Mouse (Mus musculus) splenic B cell, adult 2 months (primary cell): ENCODE results near the gene Gm2832.
"Not testable (repeated sequence)": the region's sequence is repeated elsewhere in the genome, so short reads cannot be mapped to it uniquely, and the experiment has no call there.

Source experiments
- DNase-seq: peaks from one replicate; pipeline ENCODE4 v3.0.0-alpha.2; 2011; ENCODE audit warnings: low read depth, low spot score
- H3K27me3 ChIP-seq: 2 replicates; pipeline ENCODE4 v1.6.1; 2012; ENCODE audit warnings: mild to moderate bottlenecking, low read length, moderate library complexity, mixed read lengths; ENCODE audit not compliant: control insufficient read depth, poor library complexity, insufficient read depth, severe bottlenecking
- H3K36me3 ChIP-seq: 2 replicates; pipeline ENCODE4 v1.6.1; 2012; ENCODE audit warnings: mild to moderate bottlenecking, low read length, moderate library complexity, mixed read lengths; ENCODE audit not compliant: control insufficient read depth, poor library complexity, insufficient read depth, severe bottlenecking

Gm2832 gene

DNA sequence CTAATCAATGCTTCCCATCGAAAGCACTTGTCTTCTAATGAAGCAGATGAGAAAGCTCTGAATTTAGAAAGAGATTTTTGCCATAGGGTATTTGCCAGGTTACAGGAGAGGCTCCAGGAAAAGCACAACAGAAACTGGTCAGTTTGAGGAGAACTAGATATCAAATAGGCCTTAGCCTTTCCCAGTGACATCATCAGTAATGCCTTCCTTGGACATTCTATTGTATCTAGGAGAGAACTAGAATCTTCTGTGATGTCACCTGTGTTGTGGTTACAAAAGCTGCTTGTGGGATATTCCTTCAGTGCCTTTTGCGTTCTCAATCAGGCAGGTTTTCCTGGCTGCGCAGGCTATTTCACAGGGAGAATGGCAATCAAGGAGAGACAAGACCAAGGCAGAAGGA is at the start of gene Gm2832:
Gene Gm2832, plus strand, starts transcription at position 301 of the 400 bp plus-strand sequence.
- H3K27me3 ChIP-seq, DNase-seq, H3K36me3 ChIP-seq: not testable (repeated sequence)

DNA sequence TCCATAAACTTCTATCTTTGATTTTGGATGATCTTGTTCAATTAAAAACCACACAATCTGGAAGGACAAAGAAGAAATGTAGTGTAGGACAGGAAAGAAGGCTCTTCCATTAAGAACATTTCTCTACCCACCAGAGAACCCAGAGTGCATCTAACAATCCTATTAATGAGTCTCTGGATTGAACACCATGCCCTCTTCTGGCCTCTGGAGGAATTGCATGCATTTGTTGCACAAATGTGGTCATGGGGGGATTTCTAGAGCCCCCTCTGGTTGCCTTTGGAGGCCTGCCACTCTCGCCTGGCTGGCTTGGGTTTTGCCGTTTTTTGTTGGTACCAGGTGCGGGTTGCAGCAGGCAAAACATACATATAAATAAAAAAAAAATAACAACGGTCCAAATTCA is 15.3 kb upstream of the Gm2832 start:
- not testable (repeated sequence) for H3K36me3 ChIP-seq, H3K27me3 ChIP-seq, DNase-seq

DNA sequence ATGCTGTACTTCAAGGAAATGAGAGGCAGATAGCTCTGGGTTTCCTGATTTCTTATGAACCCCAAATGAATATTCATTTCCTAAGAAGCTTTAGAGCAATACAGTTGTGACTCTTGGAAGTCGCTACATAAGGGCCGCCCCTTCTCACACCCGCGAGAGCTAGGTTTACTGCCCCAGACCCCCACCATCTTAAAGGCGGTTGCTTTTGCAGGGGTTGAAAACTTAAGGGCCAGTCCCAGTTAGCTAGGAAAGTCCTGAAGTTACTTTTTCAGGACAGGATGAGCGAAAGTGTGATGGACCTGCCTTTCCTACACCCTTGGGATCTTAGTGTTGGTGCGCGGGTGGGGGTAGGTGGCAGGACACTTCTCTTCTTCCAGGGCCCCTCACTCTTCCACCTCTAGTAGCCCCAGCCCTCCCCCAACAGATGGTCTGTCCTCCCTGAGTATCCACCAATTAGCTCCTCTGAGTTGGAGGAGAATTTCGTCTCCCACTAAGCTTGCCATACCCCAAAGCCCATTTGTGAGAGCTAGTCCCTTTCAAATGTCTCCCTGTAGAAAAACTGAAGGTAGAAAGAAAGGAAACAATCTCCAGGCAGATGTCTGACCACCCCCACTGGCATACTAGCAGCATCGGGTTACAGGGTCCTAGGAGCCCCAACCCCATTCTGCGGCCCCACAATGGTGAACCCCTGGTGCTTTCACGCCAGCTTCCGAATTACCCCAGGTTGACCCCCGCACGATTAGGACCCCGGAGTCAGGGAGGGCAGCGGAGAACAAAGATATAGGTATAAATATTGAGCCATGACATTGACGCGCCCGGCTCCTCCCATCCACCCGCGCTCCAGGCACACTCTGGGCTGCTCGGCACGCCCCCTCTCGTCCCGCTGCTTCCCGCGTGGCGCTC is 14.5 kb upstream of the Gm2832 start:
- not testable (repeated sequence) for H3K27me3 ChIP-seq, H3K36me3 ChIP-seq, DNase-seq

DNA sequence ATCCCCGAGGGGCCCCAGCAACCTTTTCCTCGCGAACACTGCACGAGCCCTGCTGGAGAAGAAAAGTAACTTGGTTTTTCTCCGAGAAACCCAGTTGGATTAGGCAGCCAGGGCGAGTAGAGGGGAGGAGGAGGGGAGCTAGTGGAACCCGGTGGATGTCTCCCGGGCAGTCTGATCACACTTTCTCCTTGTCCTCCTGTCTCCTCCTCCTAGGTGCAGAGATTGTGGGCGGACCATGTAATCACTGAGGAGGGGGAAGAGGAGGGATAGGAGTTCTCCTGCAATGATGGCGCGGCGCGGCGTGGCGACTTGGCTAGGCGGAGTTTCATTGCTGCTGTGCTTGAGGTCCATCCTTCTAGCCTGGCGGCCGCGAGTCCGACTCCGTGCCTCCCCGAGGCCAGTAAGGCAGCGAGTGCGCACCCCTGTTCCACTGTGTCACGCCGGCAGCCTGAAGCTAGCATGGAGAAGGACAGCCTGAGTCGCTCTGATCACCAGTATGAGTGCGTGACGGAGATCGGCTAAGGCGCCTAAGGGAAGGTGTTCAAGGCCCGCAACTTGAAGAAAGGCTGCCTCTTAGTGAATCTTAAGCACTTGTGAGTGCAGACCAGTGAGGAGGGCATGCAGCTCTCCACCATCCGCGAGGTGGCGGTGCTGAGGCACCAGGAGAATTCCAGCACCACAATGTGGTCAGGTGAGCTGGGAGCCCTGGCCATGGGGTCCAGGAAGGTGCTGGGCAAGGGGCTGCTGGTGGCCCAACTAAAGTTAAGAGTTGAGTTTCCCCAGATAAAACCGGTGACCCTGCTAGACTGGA is 13.6 kb upstream of the Gm2832 start:
- not testable (repeated sequence) for H3K27me3 ChIP-seq, DNase-seq, H3K36me3 ChIP-seq

DNA sequence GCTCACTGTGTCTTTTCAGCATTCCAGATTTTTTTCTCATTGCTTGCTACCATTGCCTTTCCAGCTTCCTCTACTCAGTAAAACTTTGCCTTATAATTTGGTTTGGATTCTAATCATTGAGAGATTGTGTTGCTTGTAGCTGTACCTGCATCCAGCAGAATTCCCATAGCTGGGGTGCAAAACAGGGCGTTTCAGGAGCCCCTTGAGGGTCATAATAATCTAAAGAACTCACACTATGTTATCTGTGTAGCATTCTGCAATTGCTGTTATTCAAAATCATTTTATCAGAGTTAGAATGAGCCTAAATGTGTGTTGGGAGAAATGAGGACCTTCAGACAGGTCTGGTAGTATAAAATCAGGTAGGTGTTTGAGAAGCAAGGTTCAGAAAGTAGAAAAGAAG is 7.4 kb downstream of the Gm2832 start:
- DNase-seq, H3K36me3 ChIP-seq, H3K27me3 ChIP-seq: not testable (repeated sequence)
